Mouse (Mus musculus) mouse embryonic stem cell (cell line): ENCODE results near the gene Kcnj6.

Experiments used
- in situ Hi-C, 2 experiments: fragments of 300-500 bp; cut with MboI; formaldehyde crosslinking; loops; 1 replicate in 1 of 2; 3 replicates in 1 of 2; pipeline ENCODE4 v1.14.3; 2019 to 2020; ENCODE audit warnings: low sequenced_read_pairs in 2 of 2, low pct_unique_long_range_greater_than_20kb in 1 of 2, mixed read lengths in 1 of 2; ENCODE audit not compliant: unreplicated experiment in 1 of 2

The Kcnj6 gene

DNA sequence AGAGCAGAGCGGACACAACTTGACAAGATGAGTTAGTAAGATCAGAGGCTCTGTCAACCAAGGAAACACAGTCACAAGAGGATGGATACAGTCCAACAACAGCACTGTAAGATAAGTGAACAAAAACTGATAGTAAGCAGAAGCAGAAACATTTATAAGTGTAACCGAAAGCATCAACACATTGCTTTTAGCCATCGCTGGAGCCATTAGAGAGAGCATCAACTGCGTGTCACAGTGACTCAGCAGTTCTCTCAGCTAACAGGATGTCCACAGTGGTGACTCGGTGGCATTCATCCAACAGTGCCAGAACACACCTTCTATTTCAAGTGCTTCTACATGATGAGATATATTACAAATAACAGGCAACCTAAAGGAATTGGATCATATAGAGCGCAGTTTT lies 41.1 kb downstream of the Kcnj6 start:
- in situ Hi-C loops, result no loop called here

DNA sequence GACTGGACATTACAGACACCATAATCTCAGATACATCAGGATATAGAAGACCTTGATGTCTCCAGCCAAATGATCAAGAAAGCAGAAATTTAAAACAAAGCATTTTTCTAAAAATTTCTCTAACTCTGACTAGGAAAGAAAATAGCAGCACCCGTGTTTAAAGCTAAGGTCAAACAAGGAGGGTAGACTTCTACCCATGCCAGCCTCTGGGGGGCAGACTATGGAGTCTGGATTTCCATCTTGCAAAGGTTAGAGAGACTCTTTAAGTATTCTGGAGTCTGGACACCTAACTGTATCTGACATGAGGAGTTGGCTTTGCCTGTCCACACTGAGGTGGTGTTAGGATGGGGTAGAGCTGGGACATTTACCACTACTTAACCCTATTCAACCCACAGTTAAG lies 44.2 kb downstream of the Kcnj6 start:
- in situ Hi-C loops, result no loop called here

DNA sequence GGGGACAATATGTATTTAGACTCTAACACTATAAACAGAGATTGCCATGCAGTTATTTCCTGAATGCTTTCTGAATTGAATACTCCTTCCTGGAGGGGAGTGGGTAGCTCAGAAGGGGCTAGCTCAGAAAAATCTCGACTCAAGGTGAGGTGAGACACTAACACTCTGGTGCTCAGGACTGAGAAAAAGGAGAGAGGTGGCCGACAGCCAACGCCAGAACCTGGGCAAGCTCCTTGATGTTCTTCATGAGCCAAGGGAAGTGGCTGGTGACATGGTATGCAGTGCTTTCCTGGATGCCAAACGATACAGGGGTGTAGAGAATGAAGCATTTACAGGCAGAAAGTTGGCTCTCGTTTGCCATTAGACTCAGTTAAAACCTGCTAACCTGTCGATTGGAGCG lies 48.3 kb downstream of the Kcnj6 start:
- in situ Hi-C loops, result no loop called here

DNA sequence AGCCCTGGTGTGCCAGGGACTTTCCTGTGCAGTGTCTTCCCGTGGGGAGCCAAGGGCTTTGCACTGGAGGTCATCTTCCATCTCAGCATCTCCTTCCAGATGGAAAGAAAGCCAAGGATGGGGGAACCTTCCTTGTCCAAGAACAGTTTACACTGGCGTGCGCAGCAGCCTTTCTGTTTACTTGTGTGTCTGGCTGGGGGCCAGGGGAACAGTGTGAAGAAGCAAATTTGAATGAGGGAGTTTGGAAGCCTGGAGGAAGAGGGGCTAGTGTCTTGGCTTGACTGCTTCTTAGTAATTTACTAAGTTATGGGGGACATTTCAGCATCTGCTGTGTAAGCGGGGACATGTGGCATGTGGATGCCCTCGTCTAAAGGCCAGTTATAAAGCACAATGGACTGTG lies 50.7 kb downstream of the Kcnj6 start:
- in situ Hi-C loops, result no loop called here

DNA sequence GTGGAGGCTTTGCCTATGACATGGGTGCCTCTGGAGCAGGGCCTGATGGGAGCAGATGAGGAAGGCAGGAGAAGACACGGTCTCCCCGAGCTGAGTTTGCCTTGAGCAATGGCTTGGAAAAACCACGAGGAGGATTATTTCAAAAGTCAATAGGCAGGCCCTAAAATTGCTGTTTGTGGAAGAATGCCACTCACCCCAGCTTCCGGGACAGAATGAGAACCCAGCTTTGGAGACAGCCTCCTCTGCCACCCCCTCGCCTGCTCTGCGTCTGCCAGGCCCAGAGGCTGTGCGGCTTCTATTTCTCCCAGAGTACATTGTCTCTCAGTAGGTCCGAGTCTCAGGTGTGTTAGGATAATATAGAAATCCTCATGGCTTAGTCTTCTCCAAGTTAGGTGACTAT lies 64.8 kb downstream of the Kcnj6 start:
- in situ Hi-C loops, result no loop called here

DNA sequence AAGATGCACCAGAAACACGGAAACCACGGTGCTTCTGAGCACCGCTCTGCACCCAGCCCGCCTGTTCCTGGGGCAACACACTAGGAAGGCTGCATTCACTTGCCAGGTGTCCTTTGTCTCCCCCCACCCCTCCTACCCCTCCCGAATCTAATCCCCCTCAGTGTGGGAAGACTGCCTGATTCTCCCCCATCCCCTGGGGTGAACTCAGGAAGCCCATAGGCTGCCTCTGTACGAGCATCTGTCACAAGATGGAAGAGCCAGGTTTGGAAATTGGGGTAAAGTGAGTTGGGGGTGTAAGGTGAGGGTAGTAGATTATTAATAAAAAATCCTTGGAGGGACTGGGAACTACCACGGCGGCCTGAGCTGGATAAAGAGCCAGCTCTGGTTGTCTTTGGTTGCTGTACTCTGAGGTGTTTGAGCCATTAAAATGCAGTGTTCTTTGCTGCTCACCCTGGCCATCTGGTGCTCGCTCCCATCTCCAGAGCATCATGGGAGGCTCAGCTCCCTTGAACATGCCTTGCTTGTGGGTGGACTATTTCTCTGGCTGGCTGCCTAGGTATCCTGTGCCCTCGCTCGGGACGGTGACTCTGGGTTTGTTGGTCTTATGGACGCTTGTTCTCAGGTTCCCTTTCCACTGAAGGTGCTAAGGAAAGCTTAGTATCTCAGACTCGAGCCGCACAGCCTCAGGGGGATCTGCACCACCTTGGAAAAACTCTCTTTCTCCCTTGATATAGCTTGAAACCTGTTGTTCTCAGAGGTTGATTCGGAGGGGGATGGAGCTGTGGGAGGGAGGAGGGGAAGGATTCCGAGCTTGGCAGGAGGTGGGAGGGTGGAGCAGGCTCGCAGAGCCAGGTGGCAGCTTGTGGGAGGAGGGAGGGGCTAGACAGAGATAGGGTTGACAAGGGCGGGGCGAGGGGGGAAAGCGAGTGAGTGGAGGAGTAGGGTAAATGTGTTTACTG lies 65.9 kb downstream of the Kcnj6 start:
- in situ Hi-C loops, result no loop called here

DNA sequence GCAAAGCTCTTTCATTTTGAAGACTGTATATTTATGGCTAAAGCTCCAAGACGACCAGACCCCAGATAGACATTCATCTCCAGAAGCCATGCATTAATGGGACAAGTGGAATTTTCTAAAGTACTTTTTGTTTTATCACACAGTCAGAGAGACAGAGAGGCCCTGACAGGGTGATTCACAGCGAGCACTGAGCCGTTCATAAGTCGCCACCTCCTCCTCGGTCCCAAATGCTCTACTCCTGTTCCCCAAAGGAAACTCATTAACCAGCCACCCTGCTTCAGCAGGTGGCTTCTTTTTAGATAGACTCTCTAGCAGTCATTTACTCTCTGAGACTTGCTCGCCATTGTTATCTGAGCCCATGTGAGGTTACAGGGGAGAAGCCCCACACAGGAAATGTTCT lies 72.1 kb downstream of the Kcnj6 start:
- in situ Hi-C loops, result no loop called here

DNA sequence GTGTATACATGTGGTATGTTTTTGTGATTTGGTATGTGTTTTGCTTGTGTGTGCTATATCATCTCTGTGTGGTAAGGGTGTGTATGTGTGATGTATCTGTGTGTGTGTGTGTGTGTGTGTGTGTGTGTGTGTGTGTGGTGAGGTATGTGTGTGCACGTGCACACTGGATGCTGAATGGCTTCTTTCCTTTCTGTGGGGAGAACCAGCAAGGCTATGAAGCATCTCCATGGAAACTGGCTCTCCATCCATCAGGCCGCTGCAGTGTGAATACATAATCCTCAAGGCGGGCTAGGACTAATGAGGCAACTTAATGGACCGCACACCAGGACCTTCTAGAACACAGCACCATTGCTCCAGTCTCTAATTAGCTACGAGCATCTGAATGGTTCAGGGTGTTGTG lies 78.3 kb downstream of the Kcnj6 start:
- in situ Hi-C loops, result no loop called here

DNA sequence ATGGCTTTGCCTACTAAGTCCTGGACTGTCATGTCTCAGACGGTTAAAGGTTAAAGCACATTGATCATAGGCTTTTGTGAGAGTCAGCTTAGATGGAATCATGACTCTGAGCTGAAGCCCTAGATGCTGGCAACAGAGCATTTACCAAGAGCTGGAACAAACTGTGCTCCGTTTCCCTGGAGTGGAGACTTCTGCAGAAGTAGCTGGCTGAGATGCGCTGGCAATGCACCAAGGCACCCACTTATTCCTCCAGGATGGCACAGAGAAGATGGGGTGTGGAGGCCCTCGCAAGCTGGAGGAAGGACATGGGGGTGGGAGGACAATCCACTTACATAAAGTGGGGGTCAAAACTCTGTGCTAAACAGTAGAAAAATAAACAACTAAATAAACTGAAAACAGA lies 91.5 kb downstream of the Kcnj6 start:
- in situ Hi-C loops, result no loop called here

DNA sequence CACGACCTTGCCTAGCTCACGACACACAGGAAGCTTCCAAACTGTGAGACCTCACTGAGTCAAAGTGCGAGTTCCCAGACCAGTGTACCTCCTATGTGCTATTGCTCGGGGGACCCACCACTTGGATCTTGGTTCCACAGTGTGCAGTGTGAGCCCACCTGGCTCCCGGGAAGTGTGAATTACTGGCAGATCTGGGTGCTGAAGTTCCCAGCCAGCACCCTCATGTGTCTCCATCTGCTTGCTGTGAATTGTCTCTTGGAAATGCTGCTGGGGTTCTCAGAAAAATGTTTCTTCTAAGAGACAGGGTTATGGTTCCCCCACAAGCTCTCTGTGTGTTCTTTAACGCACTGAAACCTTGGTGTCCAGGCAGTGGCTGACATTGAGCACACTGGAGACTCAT lies 98.7 kb downstream of the Kcnj6 start:
- in situ Hi-C loops, result no loop called here

DNA sequence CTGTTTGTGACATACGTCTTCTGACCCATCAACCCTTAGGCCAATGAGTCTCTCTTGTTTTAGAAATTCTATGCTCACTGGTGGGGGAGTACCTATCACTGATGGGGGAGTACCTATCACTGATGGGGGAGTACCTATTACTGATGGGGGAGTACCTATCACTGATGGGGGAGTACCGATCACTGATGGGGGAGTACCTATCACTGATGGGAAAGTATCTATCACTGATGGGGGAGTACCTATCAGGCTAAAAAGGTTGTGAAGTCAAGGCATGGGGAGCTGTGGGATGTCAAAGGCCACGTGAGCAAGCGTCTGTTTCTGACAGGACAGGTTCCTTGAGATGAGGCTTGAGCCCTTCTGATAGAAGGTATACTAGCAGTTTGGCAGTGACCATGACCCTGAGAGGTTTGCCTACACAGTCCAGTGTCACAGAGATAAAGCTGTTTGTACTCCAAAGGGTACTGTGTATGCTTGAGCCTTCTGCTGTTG lies 105.3 kb downstream of the Kcnj6 start:
- in situ Hi-C loops, result no loop called here

DNA sequence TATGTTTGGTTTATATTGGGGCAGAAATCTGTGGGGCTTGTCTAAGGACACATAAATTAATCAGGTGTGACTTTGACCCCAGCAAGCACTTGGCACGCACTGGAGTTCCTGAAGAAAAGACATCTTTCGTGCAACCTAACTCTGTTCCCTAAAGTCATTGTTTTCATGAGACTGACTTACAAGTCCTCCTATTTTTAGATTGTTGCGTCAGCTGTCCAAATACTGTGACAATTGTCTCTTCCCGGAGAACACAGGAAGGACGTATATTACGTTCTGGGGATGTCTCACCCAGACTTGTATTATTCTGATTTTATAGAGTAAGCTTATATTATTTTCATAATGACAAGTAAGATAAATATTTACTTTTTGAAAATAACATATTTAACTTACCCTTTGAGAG lies 106.9 kb downstream of the Kcnj6 start:
- in situ Hi-C loops, result no loop called here

DNA sequence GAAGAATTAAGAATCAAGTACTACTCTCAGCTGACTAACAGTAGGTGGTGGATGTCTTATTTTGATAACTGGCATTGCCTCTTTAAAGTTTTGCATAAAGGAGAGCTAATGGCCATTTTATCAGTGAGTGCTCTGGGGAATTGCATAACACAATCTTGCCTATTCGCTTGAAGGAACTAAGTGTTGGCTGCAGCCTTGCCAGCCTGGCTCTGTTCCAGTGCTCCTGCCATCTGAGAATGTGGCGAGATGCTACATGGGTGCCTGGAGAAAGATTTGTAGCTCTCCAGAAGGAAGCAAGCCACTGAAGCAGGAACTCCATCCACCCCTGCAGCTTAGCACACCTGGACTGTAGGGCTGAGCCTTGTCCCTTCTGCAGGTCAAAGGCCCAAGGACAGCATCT lies 107.4 kb downstream of the Kcnj6 start:
- in situ Hi-C loops, result no loop called here

DNA sequence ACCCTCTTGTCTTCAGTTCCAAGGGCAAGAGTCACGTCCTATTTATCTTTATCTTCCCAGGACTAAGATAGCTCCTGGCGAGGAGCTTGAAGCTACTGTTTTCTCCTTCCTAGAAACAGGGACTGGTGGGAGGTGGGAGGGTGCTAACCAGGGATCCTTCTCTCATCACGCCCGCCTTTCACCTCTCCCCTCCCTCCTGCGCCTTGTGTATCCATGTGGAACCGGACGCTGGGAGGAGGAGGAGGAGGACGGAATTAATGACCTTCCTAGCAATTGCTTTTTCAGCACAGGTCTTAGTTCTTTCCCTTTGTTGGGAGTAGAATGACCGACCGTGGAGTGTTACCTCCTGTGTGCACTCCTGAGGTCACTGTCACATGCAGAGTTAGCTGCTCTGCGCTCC lies 108.9 kb downstream of the Kcnj6 start:
- in situ Hi-C loops, result no loop called here

DNA sequence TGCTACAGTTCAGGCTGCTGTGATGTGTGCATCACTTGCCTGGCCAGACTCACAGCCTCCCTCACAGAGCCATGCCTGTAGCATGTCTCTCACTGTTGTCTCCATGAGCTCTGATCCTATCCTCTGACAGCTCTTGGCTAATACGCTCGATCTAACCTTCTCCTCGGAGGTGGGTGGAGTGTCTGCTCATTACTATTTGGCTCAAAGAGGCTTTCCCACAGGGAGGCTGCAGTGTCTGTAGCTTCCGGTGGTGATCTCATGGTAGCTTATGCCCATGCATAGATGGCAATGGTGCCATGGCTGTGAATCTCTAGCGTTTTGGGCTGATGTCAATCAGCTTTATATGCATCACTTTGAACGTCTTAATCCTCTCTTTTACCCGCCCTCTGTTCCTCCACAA lies 111.1 kb downstream of the Kcnj6 start:
- in situ Hi-C loops, result no loop called here

DNA sequence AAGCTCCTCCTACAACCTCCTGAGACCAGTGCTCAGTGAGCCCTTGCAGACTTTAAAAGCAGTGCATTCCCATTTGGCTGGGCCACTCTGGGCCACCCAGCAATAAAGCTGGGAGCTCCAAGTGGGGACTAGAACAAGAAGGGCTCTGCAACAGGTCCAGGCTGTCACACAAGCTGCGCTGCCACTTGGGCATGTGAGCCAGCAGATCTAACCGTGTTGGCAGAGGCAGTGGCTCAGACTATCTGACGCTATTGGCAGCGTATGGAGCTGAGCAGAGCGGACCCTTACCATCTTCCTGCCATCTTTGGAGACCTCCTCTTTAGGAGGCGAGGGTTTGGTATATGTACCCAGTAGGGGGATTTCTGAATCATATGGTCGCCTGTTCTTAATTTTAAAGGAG lies 112.4 kb downstream of the Kcnj6 start:
- in situ Hi-C loops, result no loop called here

DNA sequence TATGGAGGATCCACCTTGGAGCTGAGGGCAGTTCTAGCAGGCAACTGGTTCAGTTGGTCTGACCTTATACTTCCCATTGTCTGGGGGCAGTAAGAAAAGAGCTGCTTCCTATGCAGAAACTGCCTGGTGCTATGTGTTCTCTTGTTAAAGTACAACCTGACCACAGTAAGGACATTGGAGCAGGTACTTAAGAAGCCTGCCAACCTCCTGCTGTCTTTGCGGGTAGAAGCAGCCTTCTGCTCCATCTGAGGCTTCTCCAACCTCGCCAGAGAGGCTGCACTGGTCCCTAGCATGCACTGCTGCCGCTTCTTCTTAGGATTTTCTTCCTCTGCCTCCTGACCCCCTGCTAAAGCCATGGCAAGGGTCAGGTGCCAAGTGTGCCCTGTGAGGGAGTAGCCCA lies 113.6 kb downstream of the Kcnj6 start:
- in situ Hi-C loops, result no loop called here

DNA sequence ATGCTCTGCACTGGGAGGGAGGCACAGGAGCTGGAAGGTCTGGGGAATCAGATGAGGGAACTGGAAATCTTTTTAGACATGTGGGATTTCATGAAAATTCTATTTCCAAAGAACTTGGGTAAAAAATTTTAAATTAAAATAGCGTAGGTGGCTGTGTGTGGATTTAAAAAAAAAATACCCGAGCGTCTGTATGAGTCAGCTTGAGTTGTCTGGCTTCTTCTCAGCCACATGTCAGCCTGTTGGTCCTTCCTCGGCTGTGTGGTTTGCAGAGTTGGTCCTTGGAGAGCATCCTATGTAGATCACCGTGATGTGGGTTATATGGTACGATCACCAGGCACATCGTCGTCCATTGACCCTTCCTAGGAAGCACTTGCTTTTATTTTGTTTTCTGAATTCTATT lies 114.3 kb downstream of the Kcnj6 start:
- in situ Hi-C loops, result no loop called here

DNA sequence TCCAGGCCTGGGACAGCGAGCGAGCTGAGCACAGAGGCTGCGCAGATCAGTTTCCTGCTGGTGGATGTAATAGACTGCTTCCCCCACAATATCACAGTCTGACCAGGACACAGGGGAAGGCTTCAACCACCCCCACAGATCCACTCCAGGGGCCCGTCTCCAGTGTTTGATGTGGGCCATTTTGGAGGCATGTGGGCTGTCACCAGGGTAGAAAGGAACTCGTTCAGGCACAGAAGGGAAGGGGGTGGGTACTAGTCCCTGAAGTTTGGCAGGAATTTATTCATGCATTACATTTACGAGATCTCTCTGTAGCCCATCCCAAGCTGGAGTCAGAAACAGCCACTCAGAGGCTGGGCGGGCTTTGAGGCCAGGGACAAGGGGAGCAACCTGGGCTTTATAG lies 115.4 kb downstream of the Kcnj6 start:
- in situ Hi-C loops, result no loop called here

DNA sequence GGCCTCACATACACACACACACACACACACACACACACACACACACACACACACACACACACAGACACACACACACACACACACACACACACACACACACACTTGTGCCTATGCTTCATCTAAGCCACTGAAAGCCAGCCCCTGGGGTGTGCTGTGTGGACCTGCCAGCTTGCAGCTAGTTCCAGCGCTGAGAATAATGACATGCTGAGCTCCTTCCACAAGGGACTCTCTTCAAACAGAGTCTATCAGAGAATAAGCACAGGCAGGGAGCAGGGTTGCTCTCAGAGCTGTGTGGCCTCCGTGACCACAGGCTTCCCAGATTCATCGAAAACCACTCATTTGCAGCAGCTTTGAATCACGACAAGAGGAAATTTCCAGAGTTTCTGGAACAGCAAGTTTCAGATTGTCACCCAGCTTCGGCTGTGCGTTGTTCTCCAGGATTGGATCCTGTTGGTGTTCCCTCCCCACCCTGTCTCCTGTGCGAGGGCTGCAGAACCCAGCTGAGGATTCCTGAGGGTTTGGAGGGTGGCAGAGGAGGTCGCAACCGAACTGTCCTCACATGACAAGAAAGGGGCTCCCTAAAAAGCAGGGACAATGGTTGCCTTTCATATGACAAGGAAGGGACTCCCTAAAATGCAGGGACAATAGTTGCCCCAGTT lies 124.8 kb downstream of the Kcnj6 start:
- in situ Hi-C loops, result no loop called here
